Mouse (Mus musculus) left cerebral cortex, adult 2 months (tissue): ENCODE results near the gene Smg6. TPM values are rescaled to one million over a fixed set of nuclear protein-coding genes. Genes with fewer than 3 reads are reported as not detected.

Experiments used
- DNase-seq, 2 experiments: peaks; one replicate each; pipeline ENCODE4 v3.0.0; 2021 to 2022; ENCODE audit warnings: low spot score in 2 of 2, mixed read lengths in 1 of 2; ENCODE audit errors: extremely low spot score in 1 of 2
- H3K27ac ChIP-seq: fragments of 200-600 bp; 2 replicates; pipeline ENCODE4 v1.8.1; 2022
- H3K4me3 ChIP-seq: fragments of 200-600 bp; 2 replicates; pipeline ENCODE4 v1.8.1; 2022
- CTCF ChIP-seq: fragments of 200-600 bp; IDR thresholded peaks from 2 replicates; pipeline ENCODE4 v1.8.1; 2022; ENCODE audit warnings: antibody characterized with exemption, mild to moderate bottlenecking, moderate library complexity
- intact Hi-C: fragments of 180-260 bp; cut with DNase I; formaldehyde crosslinking; loops from one replicate; pipeline ENCODE4 v1.15.1; 2025
- total RNA-seq, 2 experiments: library from RNA; stranded (reverse); gene quantifications; 2 replicates each; pipeline ENCODE4 v1.2.3; 2021

The Smg6 gene
- total RNA-seq, 2 experiments from 2014 or later = 30.9 to 32.6 TPM

DNA sequence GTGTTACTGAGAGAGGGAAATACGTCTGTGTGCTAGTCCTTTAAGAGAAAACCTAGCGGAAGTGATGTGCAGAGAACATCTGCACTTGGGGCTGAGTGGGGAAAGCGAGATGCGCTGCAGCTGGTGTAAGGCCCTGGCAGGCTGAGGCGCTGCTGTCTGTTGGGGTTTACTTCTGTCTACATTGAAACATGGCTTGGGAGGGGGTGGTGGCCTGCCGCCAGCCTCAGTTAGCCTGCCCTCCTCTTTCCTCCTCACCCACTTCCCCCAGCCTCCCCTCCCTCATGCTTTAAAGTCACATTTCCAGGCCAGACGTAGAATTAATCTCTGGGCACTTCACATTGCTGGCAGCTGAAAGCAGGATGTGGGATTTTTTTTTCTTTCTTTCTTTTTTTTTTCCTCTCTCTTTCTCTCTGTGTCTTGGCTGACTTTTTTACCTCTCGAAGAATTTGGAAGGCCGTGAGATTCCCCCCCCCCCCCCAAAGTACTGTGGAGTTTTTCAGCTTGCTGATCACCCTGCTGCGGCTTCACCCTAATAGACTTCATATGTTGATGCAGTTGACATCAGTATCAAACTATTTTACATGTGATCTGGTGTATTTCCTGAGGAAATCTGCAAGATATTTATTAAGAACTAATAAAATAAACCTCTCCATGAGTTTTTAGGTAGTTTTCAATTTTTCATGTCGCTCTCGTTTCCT, 87.5 kb downstream of the Smg6 start:
- H3K27ac ChIP-seq = peak overlapping the region; percentile 84
- no peak for TF ChIP-seq CTCF
- intact Hi-C loops = no loop called here
- DNase-seq = peak; percentile 36 to 44
- H3K4me3 ChIP-seq = no peak overlapping the region

DNA sequence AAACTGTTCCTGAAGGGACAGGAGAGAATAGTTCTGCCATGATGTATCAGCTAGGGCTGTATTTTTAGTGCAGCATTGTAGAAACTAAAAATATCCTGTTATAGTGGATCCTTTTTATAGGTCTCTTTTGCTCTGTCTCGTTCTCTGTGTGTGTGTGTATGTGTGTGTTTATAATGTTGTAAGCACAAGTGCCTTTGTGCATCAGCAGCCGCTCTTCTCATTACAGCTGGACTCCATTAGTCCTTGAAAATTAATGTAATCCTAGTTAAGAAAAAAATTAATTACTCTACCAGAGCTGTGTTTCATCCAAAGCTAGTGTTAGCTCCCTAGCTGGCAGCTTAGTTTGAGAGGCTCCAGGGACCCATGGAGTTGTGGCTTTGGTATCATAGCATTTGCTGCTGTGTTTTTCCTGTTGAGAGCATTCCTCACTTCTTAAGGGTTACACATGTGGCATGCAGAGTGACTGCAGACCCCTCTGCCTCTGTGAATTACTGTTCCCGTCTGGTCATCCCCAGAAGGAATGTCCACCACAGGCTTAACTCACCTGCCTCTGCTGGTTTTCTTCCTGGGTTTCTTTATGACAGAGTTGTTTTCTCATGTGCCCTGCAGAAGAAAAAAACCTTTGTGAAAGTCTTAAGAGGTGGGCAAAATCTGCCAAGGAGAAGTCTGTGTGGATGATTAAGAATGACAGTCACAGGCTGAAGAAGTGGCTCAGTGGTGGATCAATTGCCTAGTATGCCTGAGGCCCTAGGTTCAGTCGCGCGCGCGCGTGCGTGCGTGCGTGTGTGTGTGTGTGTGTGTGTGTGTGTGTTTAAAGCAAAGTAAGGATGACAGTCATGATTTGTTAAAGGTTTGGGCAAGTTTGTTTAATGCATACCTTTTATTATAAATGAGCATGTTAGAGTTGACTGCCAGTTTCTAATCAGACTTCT, 88.4 kb downstream of the Smg6 start:
- Histone ChIP-seq H3K27ac (peak overlapping the region; percentile 84), H3K4me3 (no peak overlapping the region)
- no peak for DNase-seq
- intact Hi-C loops = no loop called here
- TF ChIP-seq CTCF = no peak

DNA sequence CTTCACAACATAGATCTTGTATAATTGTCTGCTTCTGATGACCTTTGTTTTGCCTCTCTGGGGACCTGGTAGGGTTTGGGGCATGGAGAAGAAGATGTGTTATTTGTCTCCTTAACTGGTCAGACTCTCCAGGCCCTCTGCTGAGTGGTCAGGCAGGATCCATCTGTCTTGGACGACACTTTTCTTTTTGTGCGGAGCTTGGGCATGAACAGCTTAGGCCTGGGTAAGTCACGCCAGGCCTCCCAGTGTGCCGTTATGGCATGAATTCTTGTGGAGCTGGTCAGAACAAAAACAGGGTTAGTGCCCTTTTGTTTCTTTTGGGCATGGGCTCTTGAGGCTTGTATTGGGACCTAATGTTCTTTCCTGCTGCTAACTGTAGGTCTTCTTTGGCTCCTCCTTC, 89.2 kb downstream of the Smg6 start:
- no peak for TF ChIP-seq CTCF
- intact Hi-C loops = no loop called here
- DNase-seq = no peak
- Histone ChIP-seq H3K4me3 (no peak overlapping the region), H3K27ac (peak overlapping the region; percentile 82)

DNA sequence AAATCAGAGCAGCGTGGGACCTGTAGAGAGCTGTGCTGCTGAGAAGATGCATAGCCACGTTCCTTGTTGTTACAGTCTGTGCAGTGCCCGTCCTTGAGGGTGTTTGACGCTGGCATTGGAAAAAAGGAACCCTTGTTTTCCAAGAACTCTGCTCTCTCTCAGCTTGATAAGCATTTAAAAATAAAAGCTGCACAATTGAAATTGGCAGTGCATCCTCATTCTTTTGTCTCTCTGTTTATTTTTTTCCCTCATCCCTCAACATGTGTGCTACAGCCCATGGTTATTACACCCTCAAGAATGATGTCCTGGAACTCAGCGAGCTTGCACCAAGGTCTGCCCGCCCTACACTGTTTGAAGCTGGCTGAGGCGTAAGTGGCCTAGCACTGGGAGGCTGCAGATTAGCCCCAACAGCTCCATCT, 89.8 kb downstream of the Smg6 start:
- H3K4me3 ChIP-seq = no peak overlapping the region
- intact Hi-C loops = no loop called here
- peak overlapping the region; percentile 82 for H3K27ac ChIP-seq
- DNase-seq = no peak
- no peak for TF ChIP-seq CTCF

DNA sequence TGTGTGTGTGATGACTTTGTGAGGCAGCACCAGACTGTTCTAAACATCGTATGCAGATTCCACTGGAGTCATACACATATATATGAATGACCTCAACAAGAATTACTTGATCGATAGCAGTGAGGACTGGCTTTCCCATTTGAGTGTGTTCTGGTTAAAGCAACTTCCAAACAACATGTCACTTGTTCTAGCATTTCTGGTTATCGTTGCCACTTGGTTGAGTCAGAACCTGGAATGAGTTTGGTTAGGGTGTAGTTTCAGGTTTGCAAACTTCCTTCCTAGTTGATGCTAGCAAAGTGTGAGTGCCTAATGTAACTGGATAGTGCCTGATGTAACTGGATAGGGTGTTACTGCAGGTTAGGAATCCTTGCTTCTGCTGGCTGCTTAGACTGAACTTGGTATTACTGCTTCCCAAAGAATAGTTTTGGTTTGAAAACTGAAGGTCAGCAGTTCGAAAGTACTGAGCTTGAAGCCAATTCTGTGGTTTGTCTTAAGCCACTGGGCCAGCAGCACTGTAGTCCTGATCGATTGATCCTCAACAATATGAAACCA, 90.8 kb downstream of the Smg6 start:
- intact Hi-C loops = no loop called here
- no peak overlapping the region for H3K4me3 ChIP-seq
- H3K27ac ChIP-seq = peak overlapping the region; percentile 82
- TF ChIP-seq CTCF = no peak
- DNase-seq = no peak

DNA sequence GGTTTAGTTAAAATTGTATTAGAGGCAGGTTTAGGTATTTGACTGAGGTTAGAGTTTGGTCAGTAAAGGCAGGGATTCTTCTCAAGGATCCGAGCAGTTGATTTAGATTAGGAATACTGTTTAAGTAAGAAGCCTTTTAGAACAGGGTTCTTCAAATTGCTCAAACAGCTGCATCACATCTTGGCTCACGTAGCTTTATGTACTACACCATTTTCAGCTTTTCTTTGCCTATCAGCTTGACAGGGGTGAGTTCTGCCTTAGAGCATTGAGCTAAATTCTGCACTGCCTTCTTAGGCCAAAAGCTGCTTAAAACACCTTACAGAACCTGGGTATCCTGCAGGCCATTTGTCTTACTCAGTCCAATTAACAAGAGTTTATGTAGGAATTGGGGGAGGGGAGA, 92.2 kb downstream of the Smg6 start:
- DNase-seq = no peak
- H3K27ac ChIP-seq = no peak overlapping the region
- H3K4me3 ChIP-seq = no peak overlapping the region
- TF ChIP-seq CTCF = no peak
- intact Hi-C loops = loop anchor here (2.0 kb wide), 1 partner anchor 35 kb away; no protein-coding TSS in a partner anchor

DNA sequence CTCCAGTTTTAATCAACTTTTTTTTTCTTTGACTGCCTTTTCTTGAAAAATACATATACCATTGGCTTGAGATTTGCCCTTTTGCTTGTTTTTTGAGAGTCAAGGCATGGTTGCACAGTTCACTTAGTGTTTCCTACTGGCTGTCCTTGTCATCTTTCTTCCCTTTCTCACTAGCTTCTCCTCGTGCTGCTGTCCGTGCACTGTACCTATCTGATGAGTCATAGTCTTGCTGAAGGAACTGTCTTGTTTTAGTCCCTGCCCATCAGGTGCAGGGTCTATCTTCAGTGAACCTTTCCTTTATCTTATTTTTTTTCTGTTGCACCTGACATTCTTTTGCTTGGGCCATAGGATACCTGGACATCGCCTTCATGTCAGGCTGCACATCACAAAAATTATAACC, 101.4 kb downstream of the Smg6 start:
- TF ChIP-seq CTCF = no peak
- no peak for DNase-seq
- no peak overlapping the region for H3K4me3 ChIP-seq
- intact Hi-C loops = no loop called here
- H3K27ac ChIP-seq = no peak overlapping the region

DNA sequence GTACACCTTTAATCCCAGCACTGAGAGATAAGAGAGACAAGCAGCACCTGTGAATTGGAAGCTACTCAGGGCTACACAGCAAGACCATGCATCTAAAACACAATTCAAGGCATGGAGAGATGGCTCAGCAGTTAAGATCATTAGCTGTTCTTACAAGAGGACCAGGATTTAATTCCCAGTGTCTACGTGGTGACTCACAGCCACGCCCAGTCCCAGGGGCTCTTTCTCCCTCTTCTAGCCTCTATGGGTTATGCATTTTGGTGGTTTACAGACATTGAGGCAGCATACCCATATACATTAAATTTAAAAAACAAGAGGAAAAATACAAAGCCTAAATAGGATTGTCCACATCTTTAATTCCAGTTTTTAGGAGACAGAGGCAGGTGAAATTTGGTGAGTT, 102.0 kb downstream of the Smg6 start:
- H3K27ac ChIP-seq = no peak overlapping the region
- H3K4me3 ChIP-seq = no peak overlapping the region
- no peak for DNase-seq
- intact Hi-C loops = no loop called here
- TF ChIP-seq CTCF = no peak

DNA sequence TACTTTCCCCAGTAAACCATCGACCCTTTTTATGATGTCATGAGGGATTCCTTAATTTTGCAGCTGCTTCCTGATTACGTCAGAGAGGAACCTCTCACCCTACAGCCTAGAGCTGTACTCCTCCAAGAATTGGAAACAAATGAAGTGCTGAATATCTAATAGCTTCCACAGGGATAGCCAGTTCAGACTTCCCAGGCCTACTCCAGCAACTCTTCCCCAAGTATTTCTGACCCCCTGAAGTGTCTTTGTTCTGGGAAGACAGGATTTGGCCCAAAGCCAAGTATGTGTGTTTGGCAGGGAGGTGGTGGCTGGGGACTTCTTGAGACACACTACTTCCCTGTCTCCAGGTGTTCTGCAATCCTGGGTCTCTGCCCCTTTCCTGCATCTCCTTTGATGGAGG, 105.6 kb downstream of the Smg6 start:
- DNase-seq = no peak
- no peak for TF ChIP-seq CTCF
- intact Hi-C loops = no loop called here
- no peak overlapping the region for H3K27ac ChIP-seq
- H3K4me3 ChIP-seq = no peak overlapping the region

DNA sequence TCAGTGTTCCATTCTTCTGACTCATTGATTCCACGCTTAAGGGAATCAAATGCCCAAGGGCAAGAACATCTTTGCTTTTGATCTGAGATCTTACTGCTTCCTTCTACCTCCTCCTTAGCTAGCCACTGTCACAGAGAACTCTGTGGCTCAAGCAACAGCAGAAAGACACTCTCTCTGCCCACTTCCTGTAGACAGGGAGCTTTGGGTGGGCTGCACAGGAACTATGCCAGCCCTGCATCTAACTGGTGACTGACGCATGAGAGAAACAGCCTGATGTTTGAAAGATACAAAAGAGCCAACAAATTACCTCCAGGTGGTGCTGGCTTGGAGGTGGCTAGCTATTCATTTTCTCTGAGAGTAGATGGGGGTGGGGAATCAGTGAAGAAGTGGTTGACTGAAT, 107.3 kb downstream of the Smg6 start:
- TF ChIP-seq CTCF = no peak
- no peak overlapping the region for H3K4me3 ChIP-seq

DNA sequence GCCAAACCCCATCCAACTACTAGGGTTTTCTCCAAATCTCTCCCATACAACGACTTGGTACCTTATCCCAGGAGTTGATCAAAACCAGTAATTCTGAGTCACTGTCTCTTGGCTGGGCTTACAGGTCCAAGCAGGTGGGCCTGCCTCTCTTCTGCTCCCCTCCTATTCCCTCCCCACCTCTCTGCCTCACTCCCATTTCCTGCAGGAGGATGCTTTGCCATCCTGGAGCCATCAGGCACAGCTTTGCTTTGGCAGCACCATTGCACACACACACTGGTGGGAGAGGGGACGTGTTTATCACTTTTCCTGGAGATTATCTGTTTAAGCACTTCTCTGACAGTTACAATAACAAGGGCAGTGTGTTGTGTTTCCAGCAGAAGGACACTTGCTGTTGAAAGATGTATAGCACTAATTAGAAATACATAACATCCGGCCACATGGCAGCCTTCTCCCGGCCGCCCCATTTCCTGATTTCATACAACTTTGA, 108.0 kb downstream of the Smg6 start:
- no peak for DNase-seq
- Histone ChIP-seq H3K27ac (no peak overlapping the region), H3K4me3 (no peak overlapping the region)
- no peak for TF ChIP-seq CTCF
- intact Hi-C loops = no loop called here

More for the DNA sequence above, 107.3 kb downstream of the Smg6 start:
- intact Hi-C loops = no loop called here
- no peak for DNase-seq
- H3K27ac ChIP-seq = no peak overlapping the region

DNA sequence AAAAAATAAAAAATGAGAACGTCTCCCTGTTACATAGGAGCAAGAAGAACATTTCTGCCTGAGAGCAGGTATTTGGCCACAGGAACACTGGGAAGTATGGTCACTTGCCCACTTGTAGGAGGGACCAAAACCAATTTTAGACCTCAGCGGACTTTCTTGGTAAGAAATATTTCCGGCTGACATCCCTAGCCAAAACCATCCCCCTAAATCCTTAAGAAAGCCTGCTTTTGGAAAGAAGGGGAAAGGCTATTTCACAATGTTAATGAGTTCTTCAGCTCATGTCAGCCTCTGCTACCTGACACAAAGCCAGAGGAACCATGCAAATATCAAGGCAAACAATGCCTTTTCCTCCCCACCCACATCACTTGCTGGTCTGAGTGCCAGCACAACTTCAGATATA, 108.5 kb downstream of the Smg6 start:
- intact Hi-C loops = no loop called here
- no peak overlapping the region for H3K4me3 ChIP-seq
- no peak for DNase-seq
- TF ChIP-seq CTCF = no peak
- H3K27ac ChIP-seq = no peak overlapping the region
